Mouse (Mus musculus): ENCODE data around the gene Chaf1a. TPM values are rescaled to one million over a fixed set of nuclear protein-coding genes. Genes with fewer than 3 reads are reported as not detected.

The Chaf1a gene
- total RNA-seq, 2 experiments from 2014 or later, result 2.6 to 3.4 TPM

GRCm38 (mm10) chr17:56017848-56018247, 22.4 kb upstream of the Chaf1a start:
- intact Hi-C loops (cut with DNase I), result loop anchor here (10.0 kb wide), 1 partner anchor 313 kb away; no protein-coding TSS in a partner anchor
- no peak for DNase-seq

GRCm38 (mm10) chr17:56018347-56019131, 21.7 kb upstream of the Chaf1a start:
- intact Hi-C loops (cut with DNase I), result loop anchor here (10.0 kb wide), 1 partner anchor 314 kb away; no protein-coding TSS in a partner anchor
- DNase-seq, result peak; percentile 48 to 53

DNA sequence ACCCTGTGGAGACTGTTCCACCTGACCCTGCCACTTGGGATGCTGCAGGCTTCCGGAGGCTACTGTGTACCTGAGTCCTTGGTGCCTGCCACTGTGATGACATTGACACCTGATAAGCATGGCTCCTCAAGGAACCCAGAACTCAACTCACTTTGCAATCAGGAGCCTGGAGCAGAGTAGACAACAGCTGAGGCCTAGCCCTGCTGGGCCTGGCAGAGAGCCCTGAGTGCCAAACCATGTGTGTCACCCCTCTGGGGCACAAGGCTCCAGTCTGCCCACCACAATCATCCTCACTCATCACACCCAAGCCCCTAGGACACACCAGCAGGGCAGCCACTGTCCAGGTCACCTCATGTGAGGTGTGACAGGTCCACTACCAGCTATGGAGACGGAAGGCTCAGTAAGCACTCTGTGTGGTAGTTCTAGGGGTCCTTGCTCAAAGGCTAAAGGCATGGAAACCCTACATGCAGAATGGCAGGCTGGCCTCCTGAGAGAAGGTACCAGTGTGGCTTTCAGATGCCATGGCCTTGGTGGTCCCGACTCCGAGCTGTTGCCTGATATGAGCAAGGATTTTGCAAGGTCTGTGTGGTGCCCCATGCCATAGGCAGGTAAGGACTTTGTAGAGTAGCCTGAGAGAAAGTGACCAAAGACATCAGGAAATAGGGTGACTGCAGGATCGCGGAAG, 19.7 kb upstream of the Chaf1a start:
- intact Hi-C loops (cut with DNase I), result no loop called here
- no peak for DNase-seq

- DNase-seq, result peak in 1 of 2 experiments; percentile 2
- intact Hi-C loops (cut with DNase I), result no loop called here
Measured at GRCm38 (mm10) chr17:56021161-56021910, 18.9 kb upstream of the Chaf1a start.

GRCm38 (mm10) chr17:56022131-56022988, 17.9 kb upstream of the Chaf1a start:
- intact Hi-C loops (cut with DNase I), result no loop called here
- DNase-seq, result no peak

DNA sequence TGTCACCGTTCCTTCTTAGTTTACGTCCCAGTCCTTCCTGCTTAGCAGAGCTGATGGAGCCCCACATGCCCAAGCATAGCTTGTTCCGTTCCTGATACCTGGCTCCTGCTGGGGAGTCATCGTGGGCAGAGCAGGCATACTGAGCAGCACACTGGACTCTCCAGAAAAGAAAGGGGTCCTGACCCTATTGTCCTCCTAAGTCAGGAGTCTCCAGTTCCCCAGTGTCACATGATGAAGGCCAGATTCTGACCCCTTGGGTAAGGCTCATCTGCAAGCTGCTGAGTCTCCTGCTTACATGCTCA, 17.3 kb upstream of the Chaf1a start:
- intact Hi-C loops (cut with DNase I), result no loop called here
- no peak for DNase-seq

- DNase-seq, result no peak
- intact Hi-C loops (cut with DNase I), result no loop called here
Measured at GRCm38 (mm10) chr17:56023386-56023785, 16.9 kb upstream of the Chaf1a start.

DNA sequence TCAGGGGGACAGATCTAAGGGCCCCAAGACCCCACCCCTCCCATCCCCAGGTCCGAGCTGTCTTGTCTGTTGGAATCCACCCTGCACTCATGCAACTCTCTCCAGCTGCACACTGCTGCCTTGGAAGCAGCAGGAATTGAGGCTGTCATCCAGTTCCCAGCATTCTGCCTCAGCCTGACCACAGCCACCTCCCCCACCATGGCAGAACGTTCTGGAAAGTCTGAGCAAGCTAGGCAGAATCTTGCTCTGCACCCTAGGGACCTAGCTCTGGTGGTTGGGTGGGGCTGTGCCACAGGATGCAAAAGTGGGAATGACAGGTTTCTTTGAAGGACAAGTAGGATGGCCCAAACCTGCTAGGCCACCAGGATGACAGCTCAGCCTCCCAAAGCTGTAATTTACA, 15.8 kb upstream of the Chaf1a start:
- intact Hi-C loops (cut with DNase I), result no loop called here
- no peak for DNase-seq

DNA sequence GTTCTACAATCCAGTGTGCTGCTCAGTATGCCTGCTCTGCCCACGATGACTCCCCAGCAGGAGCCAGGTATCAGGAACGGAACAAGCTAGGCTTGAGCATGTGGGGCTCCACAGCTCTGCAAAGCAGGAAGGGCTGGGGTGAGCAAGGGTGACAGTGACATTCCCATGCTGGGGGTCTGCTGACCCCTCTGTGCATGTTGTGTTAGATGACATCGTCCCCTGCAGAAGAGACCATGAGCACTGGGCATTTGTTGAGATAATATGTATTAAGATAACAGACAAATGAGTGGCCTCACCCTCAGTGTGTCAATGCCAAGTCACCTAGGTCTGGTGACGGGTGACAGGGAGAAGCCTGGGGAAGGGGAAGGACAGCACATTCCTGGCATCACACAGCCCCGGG, 15.3 kb upstream of the Chaf1a start:
- intact Hi-C loops (cut with DNase I), result no loop called here
- DNase-seq, result no peak

- DNase-seq, result no peak
- intact Hi-C loops (cut with DNase I), result no loop called here
Measured at GRCm38 (mm10) chr17:56026303-56026702, 13.9 kb upstream of the Chaf1a start.

- intact Hi-C loops (cut with DNase I), result no loop called here
- no peak for DNase-seq
Measured at GRCm38 (mm10) chr17:56026881-56027280, 13.4 kb upstream of the Chaf1a start.

DNA sequence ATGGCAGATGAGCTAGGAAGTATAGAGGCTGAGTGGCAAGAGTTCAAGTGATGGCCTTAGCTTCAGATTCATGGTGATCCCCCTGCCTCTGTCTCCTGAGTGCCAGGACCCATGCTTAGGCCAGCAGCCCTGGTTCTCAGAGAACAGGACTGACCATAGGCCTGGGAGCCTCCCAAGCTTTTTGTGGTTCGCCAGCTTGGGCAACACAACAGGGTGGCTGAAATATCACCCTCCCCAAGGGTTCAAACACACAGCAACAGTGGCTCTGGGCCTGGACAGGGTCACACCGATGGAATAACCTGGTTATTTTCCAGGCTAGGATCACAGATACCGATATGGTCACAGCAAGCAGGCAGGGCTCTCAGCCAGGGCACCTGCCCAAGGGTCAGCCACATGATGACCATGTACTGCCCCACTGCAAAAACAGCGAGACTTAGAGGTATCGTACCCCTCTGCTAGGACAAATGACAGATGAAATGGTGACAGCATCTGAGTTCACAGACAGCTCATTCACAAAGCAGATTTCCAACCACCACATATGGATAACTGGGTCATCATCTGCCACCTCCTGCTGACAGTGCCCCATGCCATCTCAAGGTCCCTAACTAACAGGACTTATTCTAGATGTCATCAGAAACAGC, 12.3 kb upstream of the Chaf1a start:
- intact Hi-C loops (cut with DNase I), result no loop called here
- DNase-seq, result no peak

GRCm38 (mm10) chr17:56030238-56030870, 9.9 kb upstream of the Chaf1a start:
- intact Hi-C loops (cut with DNase I), result no loop called here
- no peak for DNase-seq

- intact Hi-C loops (cut with DNase I), result no loop called here
- peak in 1 of 2 experiments; percentile 37 for DNase-seq
Measured at GRCm38 (mm10) chr17:56030919-56031318, 9.3 kb upstream of the Chaf1a start.

- no peak for DNase-seq
- intact Hi-C loops (cut with DNase I), result no loop called here
Measured at GRCm38 (mm10) chr17:56031431-56031830, 8.8 kb upstream of the Chaf1a start.

- no peak for DNase-seq
- intact Hi-C loops (cut with DNase I), result no loop called here
Measured at GRCm38 (mm10) chr17:56032127-56032733, 8.0 kb upstream of the Chaf1a start.

- no peak for DNase-seq
- intact Hi-C loops (cut with DNase I), result no loop called here
Measured at GRCm38 (mm10) chr17:56032831-56033230, 7.4 kb upstream of the Chaf1a start.

DNA sequence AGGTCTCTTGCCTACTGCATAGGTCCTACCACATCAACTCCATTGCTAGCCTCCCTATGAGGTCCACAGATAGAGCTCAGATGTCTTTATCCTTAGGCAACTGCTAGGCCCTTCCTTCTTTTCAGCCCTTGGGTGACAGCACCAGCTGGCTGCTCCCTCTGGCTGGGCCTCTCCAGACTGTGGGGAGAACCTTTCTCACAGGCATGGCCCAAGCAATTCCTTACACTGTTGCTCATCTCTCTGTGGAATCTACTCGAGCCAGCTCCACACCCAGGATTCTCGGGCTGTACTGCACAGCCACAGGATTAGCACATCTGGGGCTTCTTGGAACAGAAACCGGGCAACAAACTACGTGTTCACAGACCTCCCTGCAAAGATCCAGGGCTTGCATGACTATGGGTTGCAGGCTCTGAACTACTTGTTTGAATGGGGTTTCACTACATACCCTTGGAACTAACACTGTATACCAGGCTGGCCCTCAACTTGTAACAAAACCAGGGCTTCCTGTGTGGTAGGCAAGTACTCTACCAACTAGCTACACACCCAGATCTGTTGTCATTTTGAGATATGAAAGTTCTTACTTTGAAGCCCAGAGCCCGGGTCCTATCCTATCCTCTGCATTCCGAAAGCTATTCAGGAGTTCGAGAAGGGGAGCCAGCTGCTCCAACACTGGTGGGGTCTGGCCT, 6.1 kb upstream of the Chaf1a start:
- DNase-seq, result peak; percentile 35 to 40
- intact Hi-C loops (cut with DNase I), result no loop called here

DNA sequence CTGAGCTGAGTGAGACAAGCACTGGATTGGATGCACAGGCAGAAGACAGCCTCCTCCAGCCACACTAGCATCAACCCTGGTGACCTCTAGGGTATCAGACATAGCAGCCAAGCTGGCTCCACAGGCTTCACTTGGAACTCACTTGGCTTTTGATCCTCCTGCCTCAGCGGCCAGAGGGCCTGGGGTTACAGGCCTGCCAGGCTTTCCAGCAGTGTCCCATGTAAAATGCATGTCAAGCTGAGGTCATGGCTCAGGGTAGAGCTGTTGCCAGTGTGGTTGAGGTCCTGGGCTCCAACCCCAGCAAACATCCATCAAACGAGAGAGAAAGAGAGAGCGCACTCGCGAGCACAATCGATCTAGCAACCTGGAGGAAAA, 5.5 kb upstream of the Chaf1a start:
- intact Hi-C loops (cut with DNase I), result no loop called here
- no peak for DNase-seq

Data from heart, postnatal 14 days (tissue).